Mouse (Mus musculus) brain, embryonic 14.5 days (tissue): ENCODE data around the gene Scel. TPM values are rescaled to one million over a fixed set of nuclear protein-coding genes. Genes with fewer than 3 reads are reported as not detected.

ENCODE experiments used
- DNase-seq: peaks from one replicate; pipeline ENCODE4 v3.0.0-alpha.2; 2011; ENCODE audit warnings: low read depth
- CTCF ChIP-seq: fragments of 200-500 bp; IDR thresholded peaks from 2 replicates; pipeline ENCODE4 v1.5.1; 2012; ENCODE audit warnings: inconsistent platforms, mild to moderate bottlenecking, moderate library complexity, borderline replicate concordance; ENCODE audit not compliant: insufficient read depth, insufficient read length; ENCODE audit errors: extremely low read depth
- POLR2A ChIP-seq: fragments of 200-500 bp; IDR thresholded peaks from 2 replicates; pipeline ENCODE4 v1.6.1; 2012; ENCODE audit warnings: mild to moderate bottlenecking, inconsistent platforms, borderline replicate concordance; ENCODE audit not compliant: poor library complexity, insufficient read depth, insufficient read length, severe bottlenecking; ENCODE audit errors: extremely low read depth
- polyA plus RNA-seq: library from polyadenylated mRNA; depleted of rRNA; stranded (reverse); fragments of >200 nt; gene quantifications from 2 replicates; pipeline ENCODE4 v1.2.3, GENCODE M21; 2012

Scel gene
- polyA plus RNA-seq, 1 experiment, result 0.38 TPM

DNA sequence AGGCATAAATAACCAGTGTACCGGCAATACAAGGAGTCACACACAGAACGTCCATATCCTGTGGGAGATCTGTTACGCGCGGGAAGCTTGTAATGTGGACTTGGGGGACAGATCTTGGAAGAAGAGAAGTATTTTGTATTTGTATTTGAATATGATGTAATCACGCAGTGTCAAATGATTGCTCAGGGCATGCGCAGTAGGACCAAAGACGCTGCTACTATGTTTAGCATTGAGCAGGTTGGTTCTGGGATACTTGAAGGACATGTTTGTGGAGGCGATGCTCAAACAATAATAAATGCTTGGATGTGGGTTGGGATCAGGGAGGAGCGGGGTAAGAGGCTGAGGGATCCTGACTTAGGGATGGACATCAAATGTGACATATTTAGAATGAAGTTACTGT lies 37.8 kb downstream of the Scel start:
- no peak for TF ChIP-seq POLR2A
- no peak for TF ChIP-seq CTCF
- no peak for DNase-seq

DNA sequence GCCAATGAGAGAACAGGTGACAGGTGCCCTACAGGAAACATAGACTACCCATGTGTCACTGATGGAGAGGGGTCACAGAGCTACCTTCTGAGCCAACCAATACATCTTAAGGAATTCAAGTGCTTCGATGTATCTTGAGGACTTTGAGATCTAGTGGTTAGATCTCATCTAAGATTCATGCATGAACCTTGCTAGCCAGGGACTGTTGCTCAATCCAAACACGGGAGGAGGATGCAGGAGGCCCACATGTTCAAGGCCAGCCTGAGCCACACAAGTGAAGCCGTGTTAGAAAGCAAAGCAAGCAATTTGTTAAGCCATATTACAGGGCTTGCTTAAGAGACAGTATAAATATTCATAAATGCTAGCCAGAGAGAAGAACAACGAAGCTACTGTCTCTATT lies 38.8 kb downstream of the Scel start:
- DNase-seq, result no peak
- no peak for TF ChIP-seq POLR2A
- TF ChIP-seq CTCF, result no peak

DNA sequence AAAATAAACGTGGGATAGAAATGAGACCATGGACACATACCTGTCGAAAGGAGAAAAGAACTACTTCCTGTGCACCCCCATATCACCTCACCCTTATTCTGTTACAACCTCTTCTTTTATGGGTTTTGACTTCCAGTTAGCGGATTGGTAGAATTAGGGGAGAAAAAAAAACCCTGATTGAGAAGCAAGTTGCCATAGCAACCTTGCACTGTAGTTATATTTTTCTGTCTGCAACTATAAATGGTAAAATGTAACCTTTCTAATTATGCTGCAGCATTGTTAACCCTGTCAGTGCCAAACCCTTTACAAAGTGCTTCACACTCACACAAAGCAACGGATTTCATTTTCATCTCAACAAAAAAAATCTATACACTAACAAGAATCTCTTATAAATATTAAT lies 39.2 kb downstream of the Scel start:
- TF ChIP-seq POLR2A (no peak), CTCF (no peak)
- peak; percentile 86 for DNase-seq

DNA sequence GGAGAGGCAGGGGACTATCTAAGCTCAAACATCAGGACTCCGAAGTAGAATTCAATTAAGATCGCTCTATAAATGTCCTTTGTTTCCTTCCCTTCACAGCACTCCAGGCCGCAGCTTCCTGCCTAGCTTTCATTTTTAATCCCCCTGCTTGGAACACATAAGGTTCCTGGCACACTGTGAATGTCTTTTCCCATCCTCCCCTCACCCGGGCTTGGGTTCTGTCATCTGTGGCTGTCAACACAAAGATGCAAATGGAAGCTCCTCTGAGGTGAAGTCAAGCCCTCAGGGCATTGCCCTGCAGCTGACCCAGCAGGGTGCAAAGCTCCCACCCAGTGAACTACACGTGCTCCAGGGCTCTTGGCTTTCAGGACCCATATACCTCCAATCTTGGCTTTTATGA lies 43.5 kb downstream of the Scel start:
- DNase-seq, result peak; percentile 69
- no peak for TF ChIP-seq CTCF
- TF ChIP-seq POLR2A, result no peak

DNA sequence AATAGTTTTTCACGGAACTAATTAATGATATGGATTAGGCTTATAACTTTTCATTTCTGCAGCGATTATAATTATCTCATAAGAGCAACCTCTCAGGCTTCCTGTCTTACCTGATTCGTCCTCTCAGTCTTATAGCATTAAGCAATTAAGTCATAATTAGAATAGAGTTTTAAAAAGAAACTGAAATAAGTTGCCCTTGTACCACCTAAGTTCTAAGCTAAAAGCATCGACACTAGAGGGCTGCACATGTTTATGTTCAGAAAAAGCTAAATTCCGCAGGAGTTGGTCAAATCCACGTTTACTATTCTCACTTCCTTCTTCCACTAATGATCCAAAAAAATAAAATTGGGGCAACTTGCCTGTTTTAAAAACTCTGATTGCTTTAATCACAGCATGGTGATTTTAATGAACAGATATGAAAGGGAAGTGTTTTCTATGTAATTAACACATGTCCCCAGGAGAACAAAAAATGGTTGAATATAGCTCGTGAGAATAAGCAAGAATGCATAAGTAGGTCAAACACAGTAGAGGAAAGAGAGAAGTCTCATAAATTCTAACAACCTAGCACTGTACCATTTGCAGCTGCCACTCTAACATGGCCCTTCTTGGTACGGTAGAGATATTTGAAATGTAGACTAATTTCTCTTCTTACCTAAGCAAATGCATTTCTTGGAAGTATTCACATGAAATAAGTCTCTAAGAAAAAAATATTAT lies 48.4 kb downstream of the Scel start:
- DNase-seq, result no peak
- TF ChIP-seq POLR2A, result no peak
- TF ChIP-seq CTCF, result no peak

DNA sequence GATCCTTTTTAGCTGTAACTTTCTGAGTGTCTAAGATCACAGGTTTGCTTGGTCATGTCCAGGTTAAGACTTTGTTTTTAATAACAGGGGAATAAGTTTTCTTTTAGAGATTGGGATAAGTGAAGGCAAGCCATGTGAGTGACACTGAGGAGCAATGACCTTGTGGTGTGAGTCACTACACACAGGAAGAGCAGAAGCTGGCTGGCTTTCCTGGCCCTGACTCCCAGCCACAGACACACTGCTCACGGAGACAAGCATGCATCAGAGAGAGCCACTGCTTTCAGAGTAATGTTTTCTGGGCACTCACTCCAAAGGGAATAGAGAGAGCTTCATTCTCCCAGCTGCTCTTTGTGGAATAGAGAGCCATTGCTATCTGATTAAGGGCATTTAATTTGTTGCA lies 54.8 kb downstream of the Scel start:
- TF ChIP-seq POLR2A, result no peak
- no peak for TF ChIP-seq CTCF
- no peak for DNase-seq

DNA sequence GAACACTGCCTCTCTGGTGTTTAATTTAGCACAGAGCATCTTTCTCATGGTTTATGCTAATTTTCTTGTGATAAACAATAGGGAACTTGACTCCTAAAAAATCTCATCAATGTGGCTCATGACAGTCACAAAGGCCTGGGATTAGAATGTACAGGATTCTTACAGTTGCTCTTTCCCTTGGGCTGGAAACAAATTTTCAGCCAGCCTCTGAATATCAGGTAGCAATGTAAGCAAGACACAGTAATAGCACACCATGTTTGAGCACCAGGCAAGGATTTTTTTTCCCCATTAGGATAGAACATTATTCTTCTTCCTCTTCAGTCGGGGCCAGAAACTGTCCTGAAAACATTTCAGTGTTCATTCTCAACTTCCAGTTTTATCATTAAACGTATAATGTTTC lies 55.3 kb downstream of the Scel start:
- TF ChIP-seq CTCF, result no peak
- DNase-seq, result no peak

DNA sequence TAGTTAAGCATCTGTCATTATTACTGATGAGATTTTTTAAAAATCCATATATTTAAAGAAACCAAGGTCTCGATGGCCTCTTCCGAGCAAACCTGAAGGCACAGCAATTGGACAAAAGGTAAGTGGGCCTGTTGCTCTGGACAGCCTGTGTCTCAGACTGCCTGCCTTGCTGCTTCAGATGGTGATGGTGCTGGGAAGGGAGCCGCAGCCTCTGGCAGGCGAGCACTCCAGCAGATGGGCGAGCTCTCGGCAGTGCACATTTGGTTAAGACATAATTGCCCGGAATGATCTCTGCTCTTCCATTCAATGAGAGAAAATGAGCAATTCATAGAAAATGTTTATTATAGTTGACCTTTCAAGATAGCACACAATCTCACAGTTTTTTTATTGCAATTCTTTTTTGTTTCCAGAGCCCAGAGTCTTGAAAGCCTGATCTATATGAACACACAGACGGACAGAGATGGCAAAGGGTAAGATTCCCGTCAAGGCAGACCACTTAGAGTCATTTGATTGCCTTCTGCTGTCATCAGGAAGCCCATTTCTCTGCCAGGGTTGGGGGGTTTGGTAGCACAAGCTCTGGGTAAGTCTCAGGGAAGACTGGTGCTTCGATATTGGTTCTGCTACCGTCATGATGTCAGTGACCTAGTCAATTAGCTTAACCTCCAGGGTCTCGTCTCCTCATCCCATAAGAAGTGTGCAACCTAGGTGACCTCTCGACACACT lies 58.6 kb downstream of the Scel start:
- DNase-seq, result peak; percentile 71
- TF ChIP-seq POLR2A (no peak), CTCF (no peak)

DNA sequence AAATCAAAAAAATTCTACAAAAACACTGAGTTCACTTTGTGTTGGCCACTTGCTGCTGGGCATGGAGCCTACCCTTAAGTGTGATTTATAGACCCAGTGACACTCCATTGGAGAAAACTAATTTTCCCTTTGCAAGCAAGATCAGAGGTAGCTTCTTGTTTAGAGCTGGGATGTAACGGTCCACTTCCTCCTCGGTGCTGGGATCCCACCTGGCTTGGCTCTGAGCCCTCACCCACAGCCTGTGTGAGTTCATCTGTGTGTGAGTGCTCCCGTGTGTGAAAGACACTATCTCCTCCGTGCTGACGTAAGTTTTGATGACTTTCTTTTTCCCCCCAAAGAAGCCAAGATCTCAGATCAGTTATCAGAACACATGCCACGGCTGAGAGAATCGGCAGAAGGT lies 62.7 kb downstream of the Scel start:
- no peak for DNase-seq
- TF ChIP-seq POLR2A, result no peak

DNA sequence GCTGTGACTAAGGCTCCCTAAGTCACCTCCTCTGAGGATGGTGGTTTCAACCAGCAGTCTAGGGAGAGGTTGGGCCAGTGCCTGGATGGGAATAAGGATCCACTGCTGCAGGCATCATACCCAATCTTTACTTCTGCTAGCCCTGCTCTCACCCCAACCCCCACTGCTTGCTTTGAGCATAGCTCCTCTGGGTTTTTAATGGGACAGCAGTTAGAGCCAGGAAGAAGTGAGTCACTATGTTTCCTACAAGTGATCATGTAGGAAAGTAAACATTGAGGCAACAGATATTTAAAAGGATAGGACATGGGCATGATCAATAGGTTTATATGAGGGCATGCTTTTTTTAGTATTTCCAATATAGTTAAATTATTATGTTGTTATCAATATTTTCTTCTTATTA lies 63.9 kb downstream of the Scel start:
- TF ChIP-seq POLR2A (no peak), CTCF (no peak)
- DNase-seq, result no peak

DNA sequence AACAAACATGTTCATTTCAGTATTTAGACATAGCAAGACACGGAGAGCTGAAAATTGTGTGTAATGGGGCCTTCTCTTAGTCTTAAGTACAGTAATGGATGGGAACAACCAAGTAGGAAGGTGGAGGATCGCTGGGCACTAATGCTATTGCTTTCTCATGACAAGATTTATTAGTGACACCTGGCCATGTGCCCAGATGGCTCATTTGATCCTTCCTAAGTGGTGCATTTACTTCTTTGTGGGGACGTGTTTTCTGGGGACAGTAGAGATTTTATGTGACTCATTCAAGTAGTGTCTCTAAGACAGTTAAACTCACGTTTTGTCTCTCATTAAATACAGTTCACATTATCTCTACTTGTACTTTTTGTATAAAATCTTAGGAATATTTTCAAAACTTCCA lies 73.5 kb downstream of the Scel start:
- DNase-seq, result peak; percentile 64
- TF ChIP-seq CTCF (no peak), POLR2A (no peak)

DNA sequence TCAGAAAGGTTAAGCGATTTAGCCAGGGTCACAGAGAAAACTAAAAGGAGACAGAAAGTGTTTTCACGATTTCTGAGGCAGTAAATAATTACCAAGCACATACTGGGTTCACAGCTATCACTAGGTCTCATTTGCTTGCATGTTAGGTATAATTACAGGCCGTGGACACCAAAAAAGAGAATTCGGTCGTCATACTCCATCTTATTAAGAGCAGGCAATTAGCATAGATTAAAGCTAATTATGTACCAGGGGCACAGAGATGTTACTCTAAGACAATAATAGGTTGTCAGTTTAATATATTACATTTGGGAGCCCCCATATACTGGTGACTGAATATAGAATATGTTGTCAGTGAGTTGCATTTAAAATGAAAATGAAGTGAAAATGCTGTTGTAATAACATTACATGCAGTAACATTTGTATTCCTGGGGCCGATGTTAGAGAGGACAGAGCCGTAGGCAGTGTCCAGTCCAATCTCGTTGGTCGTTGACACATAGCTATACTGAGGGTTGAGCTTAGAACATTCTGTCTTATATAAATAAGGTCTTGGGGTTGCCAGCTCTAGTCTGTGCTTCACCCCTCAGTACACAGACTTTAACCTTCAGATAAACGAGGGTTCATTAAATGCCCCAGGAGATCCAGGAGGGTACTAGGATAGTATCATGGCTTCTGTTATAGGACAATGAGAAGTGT lies 74.2 kb downstream of the Scel start:
- no peak for TF ChIP-seq POLR2A
- TF ChIP-seq CTCF, result no peak
- peak; percentile 67 for DNase-seq
